Mouse (Mus musculus): ENCODE results near the gene Cpa1.

The Cpa1 gene

DNA sequence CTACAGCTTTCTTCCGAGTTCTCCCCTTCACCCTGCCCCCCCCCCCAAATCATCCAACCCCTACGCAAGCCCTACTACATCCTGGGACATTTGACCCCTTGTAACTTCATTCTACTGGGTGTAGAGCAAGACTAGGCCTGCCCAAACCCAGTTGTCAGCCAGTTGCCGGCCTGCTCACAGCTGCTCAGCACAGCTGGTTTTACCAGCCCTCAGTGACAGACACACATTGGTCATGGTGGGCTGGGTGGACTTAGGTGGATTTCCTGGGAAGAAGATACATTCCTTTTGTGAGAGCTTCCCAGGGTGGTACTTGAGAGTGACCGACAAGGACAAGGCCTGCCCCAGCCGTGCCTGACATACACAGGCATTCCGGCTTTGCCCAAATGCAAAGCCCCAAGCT is 18.0 kb upstream of the Cpa1 start:
- DNase-seq (ENCODE audit: low read depth) = no peak

DNA sequence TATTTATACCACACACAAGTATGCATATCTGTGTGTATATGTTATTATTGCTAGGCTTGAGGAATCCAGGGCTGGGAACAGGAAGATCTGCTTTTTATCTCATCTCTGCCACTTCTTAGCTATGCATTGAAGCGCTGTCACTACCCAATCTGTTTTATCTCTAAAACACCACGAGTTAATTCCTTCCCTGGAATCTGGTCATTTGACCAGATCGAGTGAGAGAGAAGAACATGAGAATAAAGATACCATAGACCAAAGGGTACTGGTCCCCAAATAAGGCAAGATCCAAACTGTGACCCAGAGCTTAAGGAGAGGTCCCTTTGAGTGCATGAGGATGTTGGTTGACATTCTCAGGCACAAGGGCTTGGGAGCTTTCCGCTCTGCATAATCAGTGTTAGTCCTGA is 17.0 kb upstream of the Cpa1 start:
- DNase-seq (ENCODE audit: low read depth) = no peak

DNA sequence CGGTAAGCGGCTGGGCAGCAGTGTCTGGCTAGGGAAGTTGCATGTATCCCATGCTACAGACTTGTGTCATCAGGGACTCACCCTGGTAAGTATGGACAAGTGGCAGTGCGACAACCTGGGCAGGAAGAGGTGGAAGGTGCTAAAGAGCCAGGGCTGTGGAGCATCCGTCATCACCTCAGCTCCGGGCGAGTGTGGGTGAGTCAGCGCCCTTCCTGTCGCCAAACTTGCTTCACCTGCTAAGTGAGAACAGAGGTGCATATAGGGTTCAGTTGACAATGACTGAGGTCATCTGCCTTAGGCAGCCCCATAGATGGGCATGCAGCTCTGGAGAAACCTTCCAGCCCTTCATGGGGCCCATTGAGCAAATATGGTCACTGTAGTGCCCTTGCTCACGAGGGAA is 14.3 kb upstream of the Cpa1 start:
- DNase-seq (ENCODE audit: low read depth) = no peak

DNA sequence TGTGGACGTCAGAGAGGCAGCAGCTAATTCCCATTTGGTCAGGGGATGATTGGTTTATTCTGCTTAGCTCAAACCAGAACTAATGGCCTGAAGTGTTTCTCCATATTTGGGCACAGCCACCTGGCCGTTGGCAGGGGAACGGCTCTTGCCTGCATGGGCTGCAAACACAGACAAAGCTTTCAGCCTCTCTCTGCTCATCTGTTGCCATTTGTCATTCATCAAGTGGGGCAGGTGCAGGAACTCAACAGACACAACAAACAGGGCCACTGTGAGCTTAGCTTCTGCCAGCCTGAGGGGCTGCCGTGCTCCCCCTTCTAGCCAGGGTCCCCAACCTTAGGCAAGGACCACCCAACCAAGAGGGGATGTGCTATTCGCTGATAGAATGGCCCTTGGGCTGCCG is 10.9 kb upstream of the Cpa1 start:
- DNase-seq (ENCODE audit: low read depth) = no peak

DNA sequence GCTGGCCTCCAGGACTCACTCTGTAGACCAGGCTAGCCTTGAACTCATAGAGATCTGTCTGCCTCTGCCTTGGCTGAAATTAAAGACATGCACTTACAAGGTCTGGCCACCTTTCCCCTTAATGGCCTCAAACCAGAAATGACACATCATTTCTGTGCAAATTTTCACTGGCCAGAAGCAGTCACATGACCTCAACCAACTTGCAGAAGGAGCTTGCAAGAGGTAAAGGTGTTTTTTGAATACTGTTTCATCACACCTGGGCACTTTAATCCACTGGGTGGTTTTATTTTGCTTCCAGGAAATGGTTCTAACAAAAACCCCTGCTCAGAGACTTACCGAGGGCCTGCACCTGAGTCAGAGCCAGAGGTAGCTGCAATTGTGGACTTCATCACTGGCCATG is 9.0 kb upstream of the Cpa1 start:
- peak; percentile 20 for DNase-seq (ENCODE audit: low read depth)

DNA sequence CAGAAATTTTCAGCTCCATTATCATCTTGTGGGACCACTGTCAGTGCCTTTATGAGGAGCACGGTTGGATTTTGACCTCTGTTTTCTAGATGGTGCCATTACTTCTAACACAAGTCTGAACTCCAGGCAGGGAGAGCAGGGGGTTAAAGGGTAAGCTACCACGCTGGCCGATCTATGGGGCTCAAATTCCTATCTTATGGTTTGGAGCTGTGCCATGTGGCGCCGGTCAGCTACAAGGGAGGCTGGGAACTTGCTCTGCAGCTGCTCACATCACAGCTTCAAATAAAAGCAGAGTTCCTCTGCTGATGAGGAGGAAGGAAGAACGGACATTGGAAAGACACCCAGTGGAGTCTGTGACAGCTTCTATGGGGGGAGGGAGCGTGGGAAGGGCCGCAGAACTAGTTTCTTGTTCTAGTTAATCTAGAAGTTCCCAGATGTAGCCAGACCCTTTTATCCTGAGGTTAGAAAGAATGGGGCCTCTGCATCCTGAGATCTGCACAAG is 3.6 kb upstream of the Cpa1 start:
- DNase-seq (ENCODE audit: low read depth) = peak; percentile 31

DNA sequence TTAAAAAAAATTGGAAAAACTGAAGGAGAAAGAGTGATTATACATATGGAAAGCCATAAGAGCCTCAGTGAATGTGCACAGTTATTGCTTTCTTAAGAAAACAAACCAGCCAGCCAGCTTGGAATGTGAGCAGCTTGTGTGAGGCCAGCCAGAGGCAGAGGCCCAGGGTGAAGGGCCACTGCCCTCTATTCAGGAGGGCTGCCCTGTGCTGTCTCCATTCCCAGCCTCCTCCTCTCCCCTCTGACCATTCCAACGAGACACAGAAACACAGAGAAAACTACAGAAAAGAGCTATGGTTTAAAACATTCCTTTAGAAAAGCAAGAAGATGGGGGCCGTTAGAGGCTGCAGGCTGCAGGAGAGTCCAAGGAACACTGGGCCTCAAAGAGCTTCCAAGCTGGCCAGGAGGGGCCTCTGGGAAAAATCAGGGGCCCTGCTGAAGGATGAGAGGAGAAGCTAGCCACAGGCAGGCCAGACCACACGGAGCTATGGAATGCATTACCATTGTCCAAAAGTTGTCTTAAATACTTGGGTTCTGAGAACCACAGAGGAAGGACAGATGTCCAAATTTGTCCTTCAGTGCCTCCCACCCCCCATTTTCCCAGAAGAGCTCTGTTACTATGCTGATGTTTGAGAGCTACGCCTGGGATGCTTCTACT is 2.7 kb upstream of the Cpa1 start:
- no peak for DNase-seq (ENCODE audit: low read depth)

DNA sequence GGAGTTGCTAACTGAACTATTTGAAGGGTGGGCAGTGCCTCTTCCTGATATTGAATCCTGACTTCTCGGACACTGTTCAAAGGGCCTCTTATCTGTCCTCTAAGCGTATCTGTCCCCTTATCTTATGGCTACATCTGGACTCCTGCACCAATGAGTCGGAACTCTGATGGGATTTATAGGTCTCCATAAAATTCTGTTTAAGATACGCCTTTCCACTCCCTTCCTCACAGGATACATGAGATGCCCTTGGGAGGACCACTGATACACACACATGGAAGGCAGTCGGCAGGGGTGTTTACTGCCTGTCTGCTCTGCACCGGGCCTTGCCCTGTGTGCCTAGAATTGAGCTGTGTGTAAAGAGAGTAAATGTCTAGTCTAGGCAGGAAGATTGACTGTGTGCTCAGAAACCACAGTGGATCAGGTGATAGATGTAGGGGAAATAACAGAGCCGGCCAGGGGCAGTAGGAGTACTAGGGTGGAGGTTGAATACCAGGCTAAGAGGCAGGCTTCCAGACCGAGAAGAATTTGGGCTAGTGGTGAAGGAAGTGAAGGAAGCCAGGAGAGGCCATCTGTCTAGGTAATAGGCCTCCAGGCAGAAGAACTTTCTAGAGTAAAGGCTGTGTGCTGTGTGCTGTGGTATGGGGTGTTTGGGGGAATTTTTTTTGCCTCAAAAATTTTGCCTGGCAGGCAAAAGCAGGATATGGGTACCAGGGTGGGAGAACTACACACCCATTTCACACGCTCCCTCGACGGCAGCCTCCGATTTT is 4.9 kb downstream of the Cpa1 start:
- DNase-seq (ENCODE audit: low read depth) = peak; percentile 19

DNA sequence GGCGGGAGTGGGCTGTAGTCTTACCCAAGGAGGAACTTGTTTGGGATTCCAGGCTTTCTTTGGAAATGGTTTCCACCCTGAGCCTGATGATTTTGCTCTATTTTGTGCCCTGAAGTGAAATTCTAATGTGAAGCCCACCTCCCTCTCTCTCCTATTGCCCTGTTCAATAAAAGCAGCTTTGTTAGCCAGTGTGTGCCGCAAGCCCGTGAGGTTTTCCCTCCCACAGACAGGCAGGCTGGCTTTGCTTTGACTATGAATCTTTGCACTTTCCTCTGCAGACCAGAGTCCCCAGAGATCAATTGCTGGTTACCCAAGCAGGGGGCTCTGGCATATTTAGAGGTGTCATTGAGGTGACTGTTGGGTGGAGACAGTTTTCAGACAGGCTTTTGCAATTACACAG is 5.4 kb downstream of the Cpa1 start:
- DNase-seq (ENCODE audit: low read depth) = no peak

DNA sequence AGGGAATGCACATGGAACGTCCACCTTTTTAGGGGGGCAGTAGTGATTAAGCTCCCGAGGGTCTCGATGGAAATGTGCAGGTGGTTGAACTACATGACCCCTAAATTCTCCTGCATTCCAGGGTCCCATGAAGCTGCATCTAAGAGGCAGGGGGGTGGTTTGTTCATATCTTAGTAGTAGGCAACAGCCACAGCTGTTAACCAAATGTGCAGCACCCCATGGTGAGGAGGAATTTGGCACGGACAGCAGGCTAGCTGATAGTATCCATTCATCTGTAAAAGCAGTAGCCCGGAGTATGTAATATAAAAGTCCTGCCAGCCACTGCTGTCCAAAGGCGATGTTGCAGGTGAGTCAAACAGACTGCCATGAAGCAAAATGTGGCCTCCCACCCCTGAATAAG is 6.4 kb downstream of the Cpa1 start:
- DNase-seq (ENCODE audit: low read depth) = no peak

DNA sequence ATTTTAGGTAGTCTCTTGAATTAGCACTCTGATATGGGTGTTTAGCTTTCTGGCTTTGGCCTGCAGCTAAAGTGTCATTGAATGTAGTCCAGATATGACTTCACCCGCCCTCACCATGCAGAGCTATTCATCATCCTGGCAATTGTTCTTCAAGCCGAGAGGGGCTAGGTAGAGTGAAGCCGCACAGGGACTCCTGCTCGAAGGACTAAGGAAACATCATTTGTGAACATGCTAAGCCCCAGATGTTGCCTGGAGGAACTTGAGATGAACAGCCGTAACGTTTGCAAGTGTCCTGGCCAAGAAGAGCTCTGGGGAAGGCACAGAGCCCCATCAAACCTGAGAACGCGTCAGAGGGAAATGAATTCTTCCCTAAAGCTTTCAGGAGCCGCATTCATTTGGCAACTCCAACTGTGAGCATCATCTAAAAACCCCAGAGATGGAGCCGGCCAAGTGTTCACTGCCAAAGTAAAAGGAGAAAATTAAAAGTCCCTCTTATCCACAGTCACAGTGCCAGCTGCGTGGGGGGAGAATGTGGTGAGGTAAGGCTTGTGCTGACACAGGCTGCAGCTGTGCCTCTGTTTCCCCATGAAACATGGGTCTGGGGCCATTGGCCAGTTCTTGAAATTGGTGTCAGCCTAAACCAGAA is 10.8 kb downstream of the Cpa1 start:
- DNase-seq (ENCODE audit: low read depth) = no peak

DNA sequence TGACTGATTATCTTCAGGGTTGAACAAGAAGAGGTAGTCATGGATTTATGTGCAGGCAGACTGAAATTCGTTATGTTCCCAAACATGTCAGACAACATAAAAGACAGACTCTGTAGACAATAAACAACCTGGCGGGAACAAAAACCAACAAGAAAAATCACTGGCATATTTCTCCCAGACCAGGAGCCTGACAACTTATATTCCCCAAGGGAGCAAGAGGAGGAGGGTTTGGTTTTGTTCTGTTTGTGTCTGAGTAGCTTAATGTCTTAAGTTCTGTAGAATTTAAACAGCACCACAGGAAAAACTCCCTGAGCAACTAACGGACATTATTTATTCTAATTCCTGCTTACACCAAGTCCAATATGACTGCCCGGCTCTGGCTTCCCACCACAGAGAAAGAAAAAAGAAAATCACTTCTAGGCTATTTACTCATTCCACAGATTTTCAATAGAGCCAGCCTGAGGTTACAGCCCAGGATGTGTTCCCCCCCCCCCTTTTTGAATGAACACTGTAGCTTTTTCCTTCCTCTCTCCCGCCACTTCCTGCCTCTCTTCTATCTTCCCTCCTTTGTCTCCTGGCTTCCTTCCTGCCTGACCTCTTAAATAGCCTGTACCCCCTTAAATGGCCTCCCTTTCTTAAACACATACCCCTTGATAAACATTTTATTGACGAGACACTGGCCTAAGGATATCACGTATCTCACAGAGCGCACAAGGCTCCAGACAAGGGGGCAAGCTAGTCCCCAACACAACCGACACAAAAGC is 13.6 kb downstream of the Cpa1 start:
- DNase-seq (ENCODE audit: low read depth) = no peak

DNA sequence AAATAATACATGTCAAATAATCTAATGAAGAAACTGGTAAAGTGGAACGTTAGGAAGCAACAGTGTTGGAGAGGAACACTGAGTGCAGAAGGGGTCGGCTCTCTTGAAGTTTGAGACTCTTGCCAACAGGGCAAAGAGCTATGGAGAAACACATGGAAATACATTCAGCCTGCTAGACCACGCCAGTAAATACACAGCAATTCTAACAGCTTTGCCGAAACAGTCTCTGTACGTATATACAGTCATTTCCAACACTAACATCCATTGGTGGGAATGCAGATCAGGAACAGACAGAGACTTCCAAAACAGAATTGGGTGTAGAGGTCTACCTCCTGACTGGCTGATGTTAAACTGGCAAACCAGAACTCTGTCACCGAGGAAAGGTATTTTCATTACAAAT is 14.5 kb downstream of the Cpa1 start:
- DNase-seq (ENCODE audit: low read depth) = no peak

DNA sequence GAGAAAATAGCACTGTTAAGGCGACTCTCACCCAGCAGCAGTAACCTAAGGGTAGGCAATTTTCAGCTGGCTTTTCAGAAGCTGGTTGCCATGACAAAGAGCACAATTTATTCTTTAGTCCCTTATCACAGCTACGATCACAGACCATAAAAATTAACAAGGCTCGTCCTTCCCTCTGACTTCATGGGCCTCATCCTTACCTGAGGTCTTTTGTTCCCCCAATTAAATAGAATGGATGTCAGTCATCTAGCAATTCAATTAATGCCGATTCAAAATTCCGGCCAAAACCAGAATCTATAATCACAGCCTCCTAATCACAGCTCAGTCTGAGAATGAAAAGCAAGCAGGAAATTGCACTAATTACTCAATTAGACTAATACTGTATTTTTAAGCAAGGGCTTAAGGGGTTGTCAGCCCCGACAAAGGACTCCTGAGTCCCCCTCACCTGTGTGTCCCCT is 15.4 kb downstream of the Cpa1 start:
- DNase-seq (ENCODE audit: low read depth) = no peak

DNA sequence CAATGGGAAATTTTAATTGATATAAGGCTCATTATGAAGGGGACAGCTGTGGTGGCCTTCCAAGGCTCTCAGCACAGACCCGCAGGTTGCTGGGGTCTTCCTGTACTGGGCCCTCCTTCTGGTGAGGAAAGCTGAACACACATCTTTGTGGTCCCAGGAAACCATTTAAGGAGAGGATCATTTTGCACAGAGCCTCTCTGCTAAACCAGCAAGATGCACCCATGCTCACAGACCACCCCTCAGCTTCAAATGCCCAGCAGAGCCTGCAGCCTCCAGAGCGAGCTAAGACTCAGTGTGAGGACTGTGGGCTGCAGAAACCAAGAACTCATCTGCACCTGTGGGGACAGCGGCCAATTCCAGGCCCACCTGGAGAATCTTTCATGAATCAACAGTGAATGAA is 15.9 kb downstream of the Cpa1 start:
- DNase-seq (ENCODE audit: low read depth) = no peak

DNA sequence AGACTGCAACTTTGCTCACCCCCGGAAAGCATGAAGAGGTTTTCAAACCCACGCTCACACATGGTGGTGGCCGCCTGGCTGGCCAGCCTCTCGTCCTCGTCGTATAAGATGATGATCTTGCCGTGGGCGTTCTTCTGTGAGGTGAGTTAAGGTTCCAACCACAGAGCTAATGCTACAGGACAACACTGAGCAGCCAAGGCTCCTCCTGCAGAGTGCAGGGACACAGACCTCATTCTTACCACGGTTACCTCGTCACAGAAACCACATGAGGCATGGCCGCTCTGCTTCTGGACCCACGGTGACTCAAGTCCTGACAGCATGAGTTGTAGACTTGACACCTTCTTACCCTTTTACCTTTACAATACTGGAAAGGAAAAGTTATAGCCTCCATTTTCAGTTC is 18.3 kb downstream of the Cpa1 start:
- peak; percentile 52 for DNase-seq (ENCODE audit: low read depth)

DNA sequence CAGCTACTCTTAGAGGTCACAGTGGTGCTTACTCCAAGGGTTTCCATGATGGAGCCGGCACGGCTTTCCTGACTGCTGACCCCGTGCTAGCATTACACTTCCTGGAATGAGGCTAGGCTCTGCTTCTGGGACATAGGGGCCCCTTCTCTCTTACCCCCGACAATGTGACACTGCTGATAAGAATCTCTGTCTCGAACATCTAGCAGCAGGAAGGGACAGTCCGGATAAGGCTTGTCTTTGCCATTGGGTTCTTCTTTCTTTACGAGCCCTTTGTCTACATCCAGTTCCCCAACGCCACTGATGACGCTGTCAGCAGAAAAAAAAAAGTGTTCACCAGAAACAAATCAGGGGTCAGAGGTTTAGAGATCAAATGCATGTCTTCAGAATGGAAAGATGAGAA is 19.6 kb downstream of the Cpa1 start:
- no peak for DNase-seq (ENCODE audit: low read depth)

DNA sequence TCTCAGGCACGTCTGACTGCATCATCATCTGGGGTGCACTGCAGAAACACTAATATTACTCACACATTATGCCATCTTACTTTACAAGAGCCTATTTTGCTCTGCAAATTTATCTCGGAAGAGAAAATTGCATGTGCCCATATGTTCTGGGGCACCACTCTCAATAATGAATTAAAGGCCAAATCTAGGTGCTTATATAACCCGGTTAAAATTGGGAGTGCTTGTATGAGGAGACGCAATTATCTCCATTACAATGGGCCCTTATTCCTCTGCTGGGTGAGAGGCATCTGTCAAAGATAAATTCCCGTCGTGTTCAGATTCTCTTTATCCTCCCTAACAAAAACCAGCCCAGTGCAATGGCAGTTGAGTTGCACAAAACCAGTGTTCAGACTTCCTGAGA is 25.8 kb downstream of the Cpa1 start:
- DNase-seq (ENCODE audit: low read depth) = no peak

DNA sequence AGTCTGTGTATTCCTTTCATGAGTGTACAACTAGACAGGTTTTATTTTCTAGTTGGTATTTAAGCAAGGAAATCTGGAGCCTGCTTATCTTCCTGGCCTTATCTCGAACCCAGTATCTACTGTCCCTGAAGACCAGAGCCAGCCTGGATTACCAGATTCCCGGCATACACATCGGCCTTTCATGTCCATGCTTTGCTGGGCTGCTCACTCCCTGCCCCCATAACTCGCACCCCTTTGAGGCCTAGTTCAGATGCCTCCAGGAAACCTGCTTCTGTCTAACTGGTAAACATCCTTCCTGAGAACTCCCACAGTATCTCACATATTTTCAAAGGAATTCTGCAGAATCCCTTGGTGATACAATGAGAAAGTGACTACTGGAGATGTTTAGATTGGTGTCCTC is 26.3 kb downstream of the Cpa1 start:
- DNase-seq (ENCODE audit: low read depth) = no peak

DNA sequence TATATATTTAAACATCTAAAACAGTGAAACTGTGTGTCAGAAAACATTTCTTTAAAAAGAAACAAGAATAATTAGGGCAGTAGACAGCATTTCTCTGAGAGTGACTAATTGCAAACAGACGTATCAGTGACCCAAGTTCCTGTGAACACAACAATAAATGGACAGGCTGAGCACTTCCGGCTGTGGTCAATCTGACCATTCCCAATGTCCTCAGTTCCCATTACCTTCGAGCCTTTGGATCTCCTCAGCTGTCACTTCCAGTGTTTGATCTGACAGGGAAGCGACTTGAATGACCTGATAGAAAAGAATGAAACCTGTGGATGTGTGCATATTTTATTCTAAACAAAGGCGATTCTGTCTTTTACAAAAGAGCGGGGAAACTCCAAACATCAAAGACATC is 27.0 kb downstream of the Cpa1 start:
- DNase-seq (ENCODE audit: low read depth) = no peak

DNA sequence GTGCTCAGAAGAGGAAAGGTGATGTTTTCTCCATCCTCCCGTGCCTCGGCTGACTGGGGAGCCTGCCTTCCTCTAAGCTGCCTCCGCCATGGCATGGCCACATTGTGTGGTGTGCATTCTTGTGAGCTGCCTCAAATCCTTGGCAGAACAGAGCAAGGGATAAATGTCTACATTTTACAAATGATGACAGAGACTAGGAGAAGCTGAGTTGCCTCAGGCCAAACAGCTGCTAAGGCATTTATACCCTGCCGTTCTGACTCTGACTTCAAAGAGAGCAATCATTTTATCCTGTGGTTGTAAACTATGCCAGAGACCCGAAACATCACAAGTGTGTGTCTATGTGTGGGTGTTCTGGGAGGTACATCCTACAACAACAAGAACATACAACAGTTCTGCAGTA is 28.6 kb downstream of the Cpa1 start:
- no peak for DNase-seq (ENCODE audit: low read depth)

DNA sequence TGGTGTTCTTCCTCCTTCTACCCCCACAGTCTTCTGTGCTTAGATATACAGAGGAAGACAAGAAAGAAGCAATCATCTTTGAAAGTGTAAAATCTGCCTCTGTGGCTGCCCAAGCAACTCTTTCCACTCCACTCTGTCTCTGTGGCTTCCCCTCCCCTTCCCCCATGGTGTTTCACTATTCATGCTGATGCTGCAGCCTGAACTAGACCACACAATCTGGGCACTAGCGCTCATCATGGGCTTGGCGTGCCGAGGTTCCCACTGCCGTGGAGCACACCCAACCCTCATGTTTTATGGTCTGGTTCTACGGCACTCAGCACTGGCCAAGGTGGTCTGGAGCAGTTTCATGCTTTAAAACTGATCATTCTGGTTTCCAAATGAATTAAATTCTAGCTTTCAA is 32.7 kb downstream of the Cpa1 start:
- no peak for DNase-seq (ENCODE audit: low read depth)

Measured in 416B (cell line).